Mouse (Mus musculus) right cerebral cortex, postnatal 25 days (tissue): ENCODE measurements around the gene Gsc.
A peak's percentile ranks its signal among the peaks of the same experiment; 100 is the strongest.

ENCODE experiments used
- DNase-seq: peaks from one replicate; pipeline ENCODE4 v3.0.0; 2022

Gsc gene

DNA sequence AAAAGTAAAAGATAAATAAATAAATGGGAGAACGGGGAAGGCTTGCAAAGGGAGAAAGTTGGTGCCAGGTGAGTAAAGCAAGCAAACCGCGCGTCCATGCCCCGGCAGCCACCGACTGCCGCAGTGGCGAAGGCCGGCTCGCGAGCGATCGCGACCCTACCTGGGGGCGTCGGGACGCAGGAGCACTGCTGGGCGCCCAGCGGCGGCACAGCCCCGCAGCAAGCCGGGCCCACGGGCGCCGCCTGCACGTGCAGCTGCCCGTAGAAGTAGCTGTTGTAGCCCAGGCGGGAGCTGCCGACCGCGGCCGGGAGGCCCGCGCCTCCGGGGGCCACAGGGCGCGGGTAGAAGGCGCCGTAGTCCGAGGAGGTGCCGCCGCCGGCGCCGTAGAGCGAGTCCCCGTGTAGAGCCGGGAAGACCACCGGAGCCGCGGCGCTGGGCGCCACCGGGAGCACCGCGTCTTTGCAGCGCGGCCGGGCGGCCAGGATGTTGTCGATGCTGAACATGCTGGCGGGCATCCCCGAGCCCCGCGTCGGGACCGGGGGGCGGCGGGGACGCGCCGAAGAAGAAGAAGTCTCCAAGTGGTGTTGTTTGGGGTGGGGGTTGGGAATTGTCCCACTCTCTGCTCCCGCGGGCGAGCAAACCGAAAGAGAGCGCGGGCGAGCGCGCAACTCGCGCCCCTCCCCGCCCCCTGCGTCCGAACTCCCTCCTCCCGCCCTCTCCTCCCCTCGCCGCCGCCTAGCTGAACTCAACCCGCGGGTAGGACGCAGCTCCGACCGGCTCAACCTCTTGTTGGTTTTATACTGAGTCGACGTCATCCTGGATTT lies at the start of gene Gsc:
Gsc (minus strand) TSS at position 730 of the 824 bp plus-strand sequence.
- DNase-seq: no peak

DNA sequence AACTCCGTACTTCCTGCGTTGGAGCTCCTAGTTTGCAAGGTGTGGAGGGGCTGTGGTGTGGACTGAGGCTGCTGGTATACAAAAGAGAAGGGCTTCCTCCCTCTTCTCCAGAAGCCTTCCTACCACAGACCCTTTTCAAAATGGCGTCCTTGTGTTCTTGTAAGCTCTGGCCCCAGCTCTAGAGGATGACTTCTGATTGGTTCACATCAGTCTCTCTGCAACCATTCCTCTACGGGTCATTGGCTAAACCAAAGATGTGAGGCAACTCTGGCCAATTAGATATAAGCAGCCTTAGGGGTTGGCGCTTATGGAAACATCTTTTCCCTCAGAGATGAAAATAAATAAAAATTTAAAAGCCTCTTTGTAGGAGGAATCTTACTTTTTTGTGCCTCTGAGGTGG lies 46.6 kb upstream of the Gsc start:
- DNase-seq: no peak

DNA sequence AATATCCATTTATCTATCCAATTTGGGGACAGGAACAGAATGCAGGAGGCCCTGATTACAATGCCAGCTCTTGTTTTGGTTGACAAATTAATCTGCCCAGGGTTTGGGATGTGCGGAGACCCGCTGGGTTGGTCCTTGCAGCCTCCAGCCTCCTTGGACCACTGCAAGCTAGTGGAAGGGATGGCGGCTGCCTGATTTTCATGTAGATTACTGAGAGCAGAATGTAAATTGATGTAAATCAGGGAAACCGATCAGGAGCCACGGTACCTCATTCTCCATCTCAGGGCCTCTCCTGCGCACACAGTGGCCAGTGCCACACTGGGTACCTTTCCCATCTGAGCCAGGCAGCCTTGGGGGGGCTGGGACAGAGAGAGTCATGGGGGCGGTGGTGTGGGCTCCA lies 34.8 kb upstream of the Gsc start:
- DNase-seq: no peak

DNA sequence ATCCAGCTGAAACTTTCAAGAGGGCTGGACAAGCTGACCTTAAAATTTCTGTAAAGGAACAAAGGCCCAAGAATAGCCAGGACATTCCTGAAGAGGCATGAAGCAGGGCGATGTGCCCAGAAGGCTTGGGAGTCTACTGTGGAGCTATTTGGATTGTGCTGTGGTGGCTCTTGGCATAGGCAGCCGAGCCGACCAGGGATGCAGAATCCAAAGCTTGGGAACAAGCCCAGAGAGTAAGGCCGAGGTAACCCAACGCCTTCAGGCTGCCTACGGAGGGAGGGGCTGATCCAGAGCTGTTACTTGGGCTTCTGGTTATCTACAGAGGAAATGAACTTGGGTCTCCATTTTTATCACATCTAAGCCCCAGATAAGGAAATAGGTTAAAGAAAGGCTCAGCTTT lies 18.9 kb upstream of the Gsc start:
- no peak for DNase-seq

DNA sequence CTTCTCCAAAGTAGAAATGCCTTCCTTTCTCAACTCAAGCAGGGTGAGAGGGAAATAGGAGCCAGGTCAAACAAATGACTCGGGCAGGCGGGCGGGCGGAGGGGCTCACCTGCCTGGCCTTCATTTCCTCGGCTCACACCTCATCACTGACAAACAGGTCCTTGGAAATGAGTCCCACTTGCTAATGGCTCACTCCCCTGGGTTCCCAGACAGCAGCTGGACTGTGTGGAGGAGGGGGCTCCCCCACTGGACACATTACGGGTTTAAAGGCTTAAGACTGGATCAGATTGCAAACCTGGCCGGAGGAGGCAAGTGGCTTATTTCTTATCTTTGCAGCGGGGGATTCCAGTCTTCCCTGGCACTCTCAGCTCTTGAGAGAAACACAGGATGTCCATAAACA lies 13.1 kb upstream of the Gsc start:
- no peak for DNase-seq

DNA sequence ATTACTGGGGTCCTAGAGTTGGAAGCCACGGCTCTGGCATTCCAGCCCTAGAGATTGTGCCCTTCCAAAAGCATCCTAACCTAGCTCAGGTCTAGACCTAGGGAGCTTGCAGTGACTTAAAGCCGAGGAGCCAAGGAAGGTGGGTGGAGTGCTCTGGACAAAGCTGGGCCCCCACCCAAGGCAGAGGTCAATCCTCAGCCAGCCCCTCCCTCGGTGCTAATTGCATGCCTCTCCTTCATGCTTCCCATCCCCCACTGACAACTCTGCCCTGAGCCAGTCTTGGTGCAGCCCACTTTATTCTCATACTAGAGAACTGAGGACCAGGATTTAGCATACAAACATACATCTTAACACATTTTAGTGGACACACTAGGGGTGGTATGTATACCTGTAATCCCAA lies 12.0 kb upstream of the Gsc start:
- no peak for DNase-seq

DNA sequence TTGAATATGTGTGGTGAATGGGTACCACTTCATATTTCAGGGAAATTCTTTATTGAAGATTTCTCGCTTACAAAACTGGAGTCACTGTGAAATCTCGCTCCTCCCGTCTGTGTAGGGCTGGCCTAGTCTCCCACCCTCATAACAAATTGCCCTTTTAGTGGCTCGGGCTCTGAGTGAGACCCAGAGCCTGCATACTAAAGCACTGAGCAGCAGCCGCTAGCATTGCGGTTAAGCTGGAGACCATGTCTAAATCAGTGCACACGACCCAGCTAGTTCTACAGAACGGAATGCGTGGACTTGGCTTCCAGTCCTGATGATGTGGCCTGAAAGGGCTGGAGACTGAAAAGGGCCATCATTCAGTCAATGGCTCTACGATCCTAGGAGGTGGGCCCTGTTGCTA lies 7.9 kb upstream of the Gsc start:
- no peak for DNase-seq

DNA sequence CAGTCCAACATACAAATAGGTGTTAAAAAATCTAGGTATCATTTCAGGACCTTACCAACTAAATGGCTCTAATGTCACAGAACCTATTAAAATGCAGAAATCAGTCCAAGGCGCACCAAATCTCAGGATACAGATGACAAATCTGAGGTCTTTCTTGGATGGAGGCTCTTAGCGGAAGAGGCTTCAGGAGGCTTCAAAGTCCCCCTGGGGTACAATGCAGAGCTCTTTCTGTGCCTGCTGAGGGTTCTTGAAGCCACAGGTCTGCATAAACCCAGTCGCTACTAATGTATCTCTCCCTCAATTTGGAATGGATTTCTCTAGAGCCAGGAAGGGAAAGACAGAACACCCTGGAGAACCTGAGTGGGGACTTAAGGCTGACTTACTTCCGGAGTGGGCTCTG lies 5.1 kb upstream of the Gsc start:
- no peak for DNase-seq

DNA sequence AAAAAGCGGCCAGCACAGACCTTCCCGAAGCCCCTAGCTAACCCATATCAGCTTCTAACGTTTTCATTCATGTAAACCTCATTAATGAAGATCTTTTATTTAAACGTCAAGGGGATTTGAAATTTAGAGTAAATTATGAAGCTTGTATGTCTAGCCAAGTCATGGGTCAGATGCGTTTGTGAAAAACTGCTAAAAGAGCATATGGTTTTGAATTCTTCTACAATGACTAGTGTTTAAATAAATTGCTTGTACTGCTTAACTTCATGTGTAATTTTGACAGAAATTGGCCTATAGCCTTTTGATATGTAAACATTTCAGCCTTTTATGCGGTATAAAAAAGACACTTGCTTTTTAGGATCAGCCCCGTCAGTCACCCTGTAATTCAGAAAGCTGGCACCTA lies 4.4 kb upstream of the Gsc start:
- DNase-seq: no peak

DNA sequence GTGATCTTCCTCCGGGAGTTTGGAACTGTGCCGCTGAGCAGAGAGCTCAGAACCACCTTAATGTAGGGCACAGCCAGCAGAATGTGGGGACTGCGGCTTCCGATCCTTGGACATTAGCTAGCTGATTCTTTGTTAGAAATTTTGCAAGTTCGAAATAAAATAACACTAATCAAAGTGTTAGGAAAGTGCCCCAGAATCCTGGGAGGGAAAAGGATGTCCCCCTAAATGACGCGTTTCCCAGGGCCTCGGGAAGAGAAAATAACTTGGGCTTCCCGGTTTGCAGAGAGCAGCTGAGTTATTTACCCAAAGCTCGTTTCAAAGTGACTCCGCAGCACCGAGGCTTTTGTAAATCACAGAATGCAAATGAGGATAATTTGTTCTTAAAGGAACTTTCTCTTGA lies 3.9 kb upstream of the Gsc start:
- no peak for DNase-seq

DNA sequence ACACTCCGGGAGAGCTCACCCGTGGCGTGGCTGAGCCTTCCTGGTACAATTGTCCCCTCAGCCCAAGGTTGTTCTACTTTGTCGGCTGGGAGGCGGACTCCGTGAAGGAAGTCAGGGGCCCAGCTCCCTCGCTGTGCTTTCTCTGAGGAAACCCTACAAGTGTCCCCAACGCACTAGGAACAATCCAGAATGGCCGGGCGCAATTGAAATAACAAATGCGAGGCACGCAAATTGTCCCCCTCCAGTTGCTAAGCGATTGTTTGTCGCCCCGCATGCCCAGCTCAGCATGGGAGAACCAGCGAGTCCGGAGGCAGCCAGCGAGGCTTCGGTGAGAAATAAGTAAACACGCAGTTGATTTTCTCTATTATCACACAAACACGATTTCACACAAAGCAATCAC lies 2.8 kb upstream of the Gsc start:
- no peak for DNase-seq

DNA sequence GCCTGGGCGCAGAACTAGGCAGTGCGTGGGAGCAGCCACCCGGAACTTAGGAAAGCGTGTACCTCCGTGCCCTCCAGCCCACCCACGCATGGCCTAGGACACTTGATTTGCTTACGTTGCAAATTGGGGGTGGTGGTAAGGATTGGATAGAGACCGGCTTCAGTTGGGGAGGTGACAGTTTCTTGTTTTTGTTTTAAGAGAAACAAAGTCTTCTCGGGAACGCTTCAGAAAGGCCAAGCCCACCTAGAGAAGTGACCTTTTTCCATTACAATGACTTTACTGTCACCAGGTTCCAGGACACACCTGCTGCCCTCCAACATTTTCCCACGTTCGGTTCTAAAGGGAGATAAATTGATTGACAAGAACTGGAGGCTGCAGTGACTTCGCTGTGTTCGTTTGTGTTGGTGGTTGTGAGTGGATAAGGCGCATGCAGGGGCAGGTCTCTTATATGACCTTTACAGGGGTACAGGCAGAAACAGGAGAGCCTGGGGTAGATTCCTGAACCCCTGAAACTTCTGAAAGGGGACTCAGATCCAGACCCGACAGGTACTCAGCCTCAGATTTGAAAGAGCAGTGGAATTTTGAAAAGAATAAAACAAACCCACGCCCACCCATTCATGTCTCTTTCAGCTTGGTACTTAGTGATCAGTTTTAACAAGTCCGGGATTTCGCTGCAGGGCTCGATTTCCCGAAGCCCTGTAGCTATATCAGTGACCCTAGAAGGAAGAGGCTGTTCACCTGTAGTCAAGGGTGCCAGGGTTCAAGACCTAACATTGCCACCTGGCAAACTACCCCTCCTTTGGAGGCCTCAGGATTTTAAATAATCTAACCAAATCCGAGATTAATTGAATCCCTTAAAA lies 2.0 kb upstream of the Gsc start:
- no peak for DNase-seq

DNA sequence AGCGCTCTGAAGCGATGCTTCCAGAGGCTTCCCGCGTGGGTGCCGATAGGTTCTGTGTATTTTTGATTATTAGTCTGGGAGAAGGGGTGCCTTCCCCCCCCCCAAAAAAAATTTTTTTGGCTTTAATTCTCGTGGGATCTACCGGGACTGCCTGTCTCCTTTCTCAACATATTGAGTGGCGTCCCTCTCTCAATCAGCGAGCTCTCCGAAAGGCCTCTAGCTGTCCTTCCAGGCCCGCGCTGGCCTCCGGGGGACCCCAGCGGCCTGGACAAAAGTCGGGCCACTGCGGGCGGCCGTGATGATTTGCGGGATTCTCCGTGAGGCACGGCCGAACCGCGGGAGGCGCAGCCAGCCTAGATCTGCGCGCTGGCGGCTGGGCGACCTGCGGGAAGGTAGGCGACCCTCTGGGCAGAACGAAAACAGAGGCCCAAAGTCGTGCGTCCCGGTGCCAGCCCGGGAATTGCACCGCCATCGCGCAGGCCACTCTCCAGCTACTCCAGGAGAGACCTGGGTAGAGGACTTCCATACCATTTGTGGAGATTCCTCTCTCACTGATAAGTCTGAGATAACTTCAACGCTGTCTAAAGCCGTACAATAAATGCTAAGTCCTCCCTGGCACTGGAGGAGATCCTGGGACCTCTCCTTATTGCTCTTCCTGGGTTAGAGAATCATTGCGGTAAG lies 1.2 kb upstream of the Gsc start:
- DNase-seq: peak; percentile 33

DNA sequence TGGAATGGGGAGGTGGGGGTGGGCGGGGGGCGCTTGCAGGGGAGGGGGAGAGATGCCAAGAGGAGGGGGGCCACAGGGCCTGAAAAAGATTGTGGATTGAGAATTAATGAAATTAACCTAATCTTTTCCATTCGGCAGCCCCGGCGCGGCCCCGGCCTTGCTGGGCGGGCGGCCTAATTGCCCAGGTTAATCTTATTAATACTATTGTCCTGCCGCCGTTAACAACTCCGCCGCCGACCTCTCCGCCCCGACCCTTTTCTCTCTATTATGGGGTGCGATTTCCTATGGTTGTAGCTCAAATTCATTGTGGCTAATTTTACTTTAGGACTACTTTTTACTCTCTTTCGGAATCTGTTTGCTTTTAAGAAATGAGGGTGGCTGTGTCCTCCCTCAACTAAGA lies 362 bp upstream of the Gsc start:
- DNase-seq: no peak

DNA sequence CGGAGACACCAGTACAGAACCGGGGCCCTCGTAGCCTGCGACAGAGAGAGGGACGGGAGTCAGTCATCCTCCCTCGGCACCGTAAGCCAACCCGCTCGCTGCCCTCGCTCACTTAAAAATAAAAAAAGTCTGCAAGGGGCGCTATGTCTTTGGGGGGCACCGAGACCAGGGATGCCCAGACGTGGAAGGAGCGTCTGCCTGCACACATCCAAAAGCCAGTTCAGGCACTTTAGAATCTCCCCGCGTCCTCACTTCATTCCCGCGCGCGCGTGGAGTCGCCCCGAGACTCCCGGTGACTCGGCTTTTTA lies 958 bp downstream of the Gsc start:
- no peak for DNase-seq

DNA sequence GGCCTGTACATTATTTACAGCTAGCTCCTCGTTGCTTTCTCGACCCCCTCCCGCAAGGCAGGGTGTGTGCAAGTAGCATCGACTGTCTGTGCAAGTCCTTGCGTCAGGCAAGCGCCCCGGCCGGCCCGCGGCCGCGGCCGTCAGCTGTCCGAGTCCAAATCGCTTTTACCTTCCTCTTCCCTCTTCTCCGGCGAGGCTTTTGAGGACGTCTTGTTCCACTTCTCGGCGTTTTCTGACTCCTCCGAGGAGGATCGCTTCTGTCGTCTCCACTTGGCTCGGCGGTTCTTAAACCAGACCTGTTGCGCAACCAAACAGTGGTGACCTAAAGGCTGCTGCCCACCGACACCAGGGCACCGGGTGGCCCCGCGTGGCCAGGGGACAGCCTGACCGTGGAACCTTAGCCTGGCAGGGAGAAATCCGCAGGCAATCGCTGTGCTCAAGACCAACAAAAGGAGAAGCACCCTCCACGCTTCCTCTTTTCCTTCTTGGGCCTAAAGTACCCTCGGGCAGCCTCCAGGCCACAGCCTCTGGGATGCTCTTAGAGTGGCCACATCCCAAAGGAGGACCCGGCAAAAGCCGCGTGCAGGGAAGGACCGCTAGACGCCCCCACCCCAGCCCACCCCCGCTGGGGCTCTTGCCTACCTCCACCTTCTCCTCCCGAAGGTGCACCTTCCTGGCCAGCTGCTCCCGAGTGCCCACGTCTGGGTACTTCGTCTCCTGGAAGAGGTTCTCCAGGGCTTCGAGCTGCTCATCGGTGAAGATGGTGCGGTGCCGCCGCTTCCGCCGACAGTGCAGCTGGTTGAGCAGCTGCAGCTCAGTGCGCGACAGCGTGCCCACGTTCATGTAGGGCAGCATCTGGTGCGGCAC lies 1.5 kb downstream of the Gsc start:
- DNase-seq: peak; percentile 15

DNA sequence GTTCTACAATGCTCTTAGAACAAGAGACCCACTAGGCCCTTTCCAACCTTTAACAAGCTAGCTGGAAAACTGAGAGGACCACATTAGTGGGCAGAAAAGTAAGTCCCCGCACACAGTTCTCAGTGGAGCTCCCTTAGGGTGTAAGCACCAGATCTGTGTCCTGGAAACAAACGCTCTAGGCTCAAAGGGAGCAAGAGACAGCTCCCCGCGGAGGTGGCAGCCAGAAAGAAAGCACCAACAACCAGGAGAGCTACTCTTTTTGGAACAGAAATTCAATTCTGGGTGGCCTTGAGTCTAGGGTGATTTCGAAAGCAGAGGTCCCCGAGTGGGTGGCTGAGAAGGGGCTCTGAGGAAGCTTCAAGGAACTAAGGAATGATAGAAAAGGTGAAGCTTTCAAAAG lies 2.5 kb downstream of the Gsc start:
- DNase-seq: no peak

DNA sequence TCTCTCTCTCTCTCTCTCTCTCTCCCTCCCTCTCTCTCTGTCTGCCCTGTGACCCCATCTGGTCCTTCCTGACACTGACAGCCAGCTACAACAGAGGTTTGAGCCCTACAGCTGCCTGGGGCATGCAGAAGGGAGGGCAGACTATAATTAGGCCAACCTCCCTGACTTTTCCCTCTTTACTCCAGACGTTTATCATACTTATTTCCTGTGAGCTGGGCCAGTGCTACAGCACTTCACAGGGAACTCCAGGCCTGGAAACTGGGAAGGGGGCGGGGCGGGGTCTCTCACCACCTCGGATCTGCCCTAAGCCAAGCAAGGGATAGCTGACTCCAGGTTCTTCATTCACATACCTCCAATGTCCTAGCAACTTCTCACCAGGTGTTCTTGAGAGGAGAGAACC lies 4.3 kb downstream of the Gsc start:
- DNase-seq: no peak

DNA sequence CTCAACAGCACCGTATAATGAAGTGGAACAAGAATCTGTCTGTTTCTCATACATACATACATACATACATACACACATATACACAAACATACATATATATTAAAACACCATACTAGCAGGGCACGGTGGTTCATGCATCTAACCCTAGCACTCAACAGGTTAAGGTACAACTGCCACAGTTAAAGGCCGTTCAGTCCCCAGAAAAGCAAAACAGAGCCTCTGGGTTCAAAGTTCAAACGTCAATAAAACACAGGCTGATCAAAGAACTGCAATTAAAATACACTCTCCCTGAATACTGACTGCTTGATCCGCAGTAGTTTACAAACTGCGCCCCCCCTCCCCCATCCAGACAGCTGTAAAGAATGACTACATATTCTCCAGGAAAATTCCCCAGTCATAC lies 5.8 kb downstream of the Gsc start:
- no peak for DNase-seq

DNA sequence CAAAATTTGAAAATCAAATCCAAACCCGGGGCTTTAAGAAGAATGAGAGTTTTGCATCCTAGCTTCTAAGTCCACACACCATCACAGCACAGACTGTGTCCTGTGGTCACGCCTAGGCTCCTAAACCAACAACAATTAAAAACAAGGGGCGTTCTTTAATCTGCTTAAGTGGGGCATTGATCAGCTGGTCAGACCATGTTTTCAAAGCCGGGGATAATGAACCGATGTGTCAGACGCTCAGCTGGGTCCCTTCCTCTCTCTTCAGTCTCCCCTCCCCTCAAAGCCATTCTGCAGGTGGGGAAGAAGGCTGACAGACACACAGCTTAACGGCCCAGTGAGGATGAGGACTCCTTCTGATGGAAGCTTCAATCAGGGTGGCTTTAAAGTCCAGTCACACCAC lies 6.2 kb downstream of the Gsc start:
- DNase-seq: no peak

DNA sequence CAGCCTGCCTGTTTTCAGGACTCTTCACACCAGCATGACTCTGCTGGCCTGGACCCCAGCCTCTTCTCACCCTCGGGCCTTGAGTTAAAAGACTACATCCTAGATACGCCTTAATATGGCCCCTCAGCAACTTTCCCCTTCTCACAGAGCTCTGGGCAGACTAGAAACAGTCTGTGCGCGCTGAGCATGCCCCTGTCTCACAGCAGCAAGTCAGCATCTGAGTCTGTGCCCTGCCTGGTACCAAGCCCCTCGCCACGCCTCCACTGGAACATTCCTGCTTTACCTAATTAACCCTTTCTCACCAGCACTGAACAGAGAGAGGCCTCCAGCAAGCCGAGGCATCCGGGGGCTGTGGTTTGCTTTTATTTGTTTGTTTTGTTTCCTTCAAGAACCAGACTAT lies 11.8 kb downstream of the Gsc start:
- no peak for DNase-seq

DNA sequence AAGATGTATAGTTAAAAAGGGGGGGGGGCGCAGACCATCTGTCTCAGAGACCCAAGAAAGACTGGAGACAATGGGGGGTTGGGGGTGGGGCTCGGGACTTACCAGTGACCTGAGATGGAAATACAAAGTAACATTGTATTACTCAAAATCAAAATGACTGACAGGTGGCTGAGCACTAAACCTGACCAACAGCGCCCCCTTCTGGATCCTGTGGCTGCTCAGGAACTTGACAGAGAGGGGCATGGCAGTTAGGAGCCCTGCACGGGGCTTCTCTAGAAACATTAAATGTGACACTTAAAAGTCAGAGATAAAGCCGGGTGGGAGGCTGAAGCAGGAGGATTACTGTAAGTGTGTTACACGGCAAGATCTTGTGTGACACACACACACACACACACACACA lies 13.8 kb downstream of the Gsc start:
- no peak for DNase-seq

DNA sequence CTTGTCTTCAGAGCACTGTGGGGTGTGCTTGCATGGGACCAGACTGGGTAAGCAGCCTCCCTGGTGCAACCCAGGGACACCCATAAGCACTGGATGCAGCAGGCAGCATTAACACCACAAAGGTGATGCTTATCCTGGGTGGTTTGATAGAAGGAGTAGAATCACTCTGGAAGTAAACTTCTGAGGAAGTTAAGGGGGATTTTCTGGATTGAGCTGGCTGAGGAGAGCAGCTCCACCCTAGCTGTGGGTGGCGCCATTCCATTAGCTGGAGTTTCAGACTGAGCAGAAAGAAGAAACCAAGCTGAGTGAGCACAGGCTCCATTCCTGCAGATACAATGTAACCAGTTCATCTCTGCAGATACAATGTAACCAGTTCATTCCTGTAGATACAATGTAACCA lies 20.1 kb downstream of the Gsc start:
- DNase-seq: no peak
